Mouse (Mus musculus) cerebellum, adult 2 months (tissue): Measurements from ENCODE around the gene Dhx38. TPM values are rescaled to one million over a fixed set of nuclear protein-coding genes. Genes with fewer than 3 reads are reported as not detected.
A peak's percentile ranks its signal among the peaks of the same experiment; 100 is the strongest.

Experiments used
- DNase-seq, 2 experiments: peaks; one replicate each; pipeline ENCODE4 v3.0.0; 2021
- H3K27ac ChIP-seq: fragments of 200-500 bp; 2 replicates; pipeline ENCODE4 v1.5.1; 2012; ENCODE audit warnings: low read length, control low read depth, inconsistent platforms; ENCODE audit not compliant: insufficient read depth
- H3K27me3 ChIP-seq: fragments of 200-500 bp; 2 replicates; pipeline ENCODE4 v1.6.1; 2012; ENCODE audit warnings: inconsistent platforms, mild to moderate bottlenecking, low read length, moderate library complexity; ENCODE audit not compliant: control insufficient read depth, insufficient read depth
- H3K4me1 ChIP-seq: fragments of 200-500 bp; 2 replicates; pipeline ENCODE4 v1.6.1; 2011; ENCODE audit warnings: low read length; ENCODE audit not compliant: control insufficient read depth, insufficient read depth
- H3K4me3 ChIP-seq: fragments of 200-500 bp; replicated peaks from 2 replicates; pipeline ENCODE3; 2011; ENCODE audit warnings: mild to moderate bottlenecking, low read depth, low read length, control low read depth; ENCODE audit not compliant: insufficient read depth
- CTCF ChIP-seq: fragments of 200-500 bp; IDR thresholded peaks from 2 replicates; pipeline ENCODE4 v1.5.1; 2011; ENCODE audit warnings: low read depth, mild to moderate bottlenecking, control low read depth, low read length, moderate library complexity, borderline replicate concordance; ENCODE audit not compliant: insufficient read depth
- POLR2A ChIP-seq: fragments of 200-500 bp; IDR thresholded peaks from 2 replicates; pipeline ENCODE4 v1.6.1; 2011; ENCODE audit warnings: low read length, control low read depth, borderline replicate concordance; ENCODE audit not compliant: insufficient read depth
- WGBS: fragments of 180-500 bp; shearing (Covaris S2); methylation state at CpG from one replicate; pipeline ENCODE4 v1.1.7; 2018; 5-methylcytosine and 5-hydroxymethylcytosine counted together
- polyA plus RNA-seq: library from polyadenylated mRNA; depleted of rRNA; stranded (reverse); fragments of >200 nt; gene quantifications from 2 replicates; pipeline ENCODE4 v1.2.3, GENCODE M21; 2012; rRNA removed

Dhx38 gene
- polyA plus RNA-seq: 23.8 and 25.3 TPM in 2 replicates

GRCm38 (mm10) chr8:109565498-109566333, at the start of gene Dhx38, which contains the start of gene Txnl4b:
TSS of gene Dhx38 (minus strand) at chr8:109565861.
TSS of gene Txnl4b (plus strand) at chr8:109565892.
- WGBS: under 1% methylated on average over 52 of the region's 52 CpGs
- Histone ChIP-seq H3K27me3 (no peaks in the 10 kb centered on the region), H3K4me3 (peak within 1 kb of the TSS; percentile 92), H3K27ac (peak within 1 kb of the TSS; percentile 74), H3K4me1 (peaks cover 3% of the 10 kb centered on the region; the same call in 1 of the 2 replicates)
- TF ChIP-seq CTCF: no peak
- TF ChIP-seq POLR2A: peak; percentile 31; the same call in 1 of the 2 replicates
- peak; percentile 99 for DNase-seq

- WGBS: 60% methylated on average over 27 of the region's 27 CpGs
- DNase-seq: no peak
- H3K4me1 ChIP-seq: no peaks in the 10 kb centered on the region
- H3K4me3 ChIP-seq: no peak within 1 kb of the TSS
- H3K27ac ChIP-seq: no peak within 1 kb of the TSS
- no peaks in the 10 kb centered on the region for H3K27me3 ChIP-seq
- TF ChIP-seq POLR2A (no peak), CTCF (no peak)
Measured at GRCm38 (mm10) chr8:109614243-109615210, 48.9 kb upstream of the Dhx38 start, which contains the start of gene Pkd1l3. TSS of gene Pkd1l3 (plus strand) at chr8:109614517.

GRCm38 (mm10) chr8:109609153-109609502, 43.5 kb upstream of the Dhx38 start:
- Histone ChIP-seq H3K27ac (0 out of 2 replicates have a peak overlapping the region, but pooled peaks have one; percentile 13), H3K4me1 (peaks cover 5% of the 10 kb centered on the region; the same call in 1 of the 2 replicates), H3K4me3 (peak overlapping the region; percentile 90), H3K27me3 (no peaks in the 10 kb centered on the region)
- TF ChIP-seq POLR2A (no peak), CTCF (no peak)
- WGBS: 10% methylated on average over 5 of the region's 5 CpGs
- DNase-seq: peak; percentile 20 to 35

- under 1% methylated on average over 42 of the region's 42 CpGs for WGBS
- no peaks in the 10 kb centered on the region for H3K27me3 ChIP-seq
- peak within 1 kb of the TSS; percentile 72 for H3K27ac ChIP-seq
- DNase-seq: peak; percentile 98 to 99
- peak; percentile 89 for TF ChIP-seq POLR2A
- TF ChIP-seq CTCF: no peak
- H3K4me3 ChIP-seq: peak within 1 kb of the TSS; percentile 90
- peaks cover 5% of the 10 kb centered on the region; the same call in 1 of the 2 replicates for H3K4me1 ChIP-seq
Measured at GRCm38 (mm10) chr8:109608271-109609152, 42.9 kb upstream of the Dhx38 start, which contains the start of gene Dhodh. TSS of gene Dhodh (minus strand) at chr8:109608673.

GRCm38 (mm10) chr8:109607650-109608049, 42.0 kb upstream of the Dhx38 start:
- H3K4me3 ChIP-seq: peak overlapping the region; percentile 90
- TF ChIP-seq CTCF (no peak), POLR2A (no peak)
- no peak overlapping the region for H3K27ac ChIP-seq
- peak in 1 of 2 experiments; percentile 22 for DNase-seq
- H3K4me1 ChIP-seq: peaks cover 5% of the 10 kb centered on the region; the same call in 1 of the 2 replicates
- 4% methylated on average over 12 of the region's 12 CpGs for WGBS
- H3K27me3 ChIP-seq: no peaks in the 10 kb centered on the region

- no peaks in the 10 kb centered on the region for H3K27me3 ChIP-seq
- peaks cover 5% of the 10 kb centered on the region; the same call in 1 of the 2 replicates for H3K4me1 ChIP-seq
- no peak overlapping the region for H3K4me3 ChIP-seq
- TF ChIP-seq POLR2A: no peak
- TF ChIP-seq CTCF: no peak
- WGBS: 86% methylated on average over 2 of the region's 2 CpGs
- DNase-seq: no peak
- H3K27ac ChIP-seq: no peak overlapping the region
Measured at GRCm38 (mm10) chr8:109606725-109607124, 41.1 kb upstream of the Dhx38 start.

- no peak overlapping the region for H3K4me3 ChIP-seq
- H3K4me1 ChIP-seq: no peaks in the 10 kb centered on the region
- TF ChIP-seq CTCF (peak; percentile 85), POLR2A (no peak)
- no peaks in the 10 kb centered on the region for H3K27me3 ChIP-seq
- peak; percentile 22 to 47 for DNase-seq
- 47% methylated on average over 8 of the region's 8 CpGs for WGBS
- H3K27ac ChIP-seq: no peak overlapping the region
Measured at GRCm38 (mm10) chr8:109595854-109596253, 30.2 kb upstream of the Dhx38 start.
